Mouse (Mus musculus) forebrain, embryonic 10.5 days (tissue): Measurements from ENCODE around the gene Alox12b. TPM values are rescaled to one million over a fixed set of nuclear protein-coding genes. Genes with fewer than 3 reads are reported as not detected.

ENCODE experiments used
- DNase-seq: peaks from one replicate; pipeline ENCODE4 v3.0.0-alpha.2; 2017; ENCODE audit warnings: low spot score; ENCODE audit errors: extremely low spot score
- H3K27ac ChIP-seq: fragments of 300-500 bp; sonication (generic); 2 replicates; pipeline ENCODE4 v1.5.1; 2016; ENCODE audit warnings: mild to moderate bottlenecking
- H3K27me3 ChIP-seq: fragments of 300-500 bp; sonication (generic); 2 replicates; pipeline ENCODE4 v1.6.1; 2016; ENCODE audit warnings: mild to moderate bottlenecking; ENCODE audit not compliant: poor library complexity, severe bottlenecking
- H3K36me3 ChIP-seq: fragments of 300-500 bp; sonication (generic); replicated peaks from 2 replicates; pipeline ENCODE4 v1.6.1; 2016; ENCODE audit warnings: mild to moderate bottlenecking, moderate library complexity
- H3K4me1 ChIP-seq: fragments of 300-500 bp; sonication (generic); 2 replicates; pipeline ENCODE4 v1.6.1; 2016
- H3K4me3 ChIP-seq: fragments of 300-500 bp; sonication (generic); 2 replicates; pipeline ENCODE4 v1.5.1; 2016; ENCODE audit warnings: mild to moderate bottlenecking, moderate library complexity
- H3K9me3 ChIP-seq: fragments of 300-500 bp; sonication (generic); 2 replicates; pipeline ENCODE4 v1.6.1; 2016; ENCODE audit warnings: mild to moderate bottlenecking, moderate library complexity
- WGBS: fragments of 180-500 bp; shearing (Covaris S2); methylation state at CpG from one replicate; pipeline ENCODE4 v1.1.7; 2016; 5-methylcytosine and 5-hydroxymethylcytosine counted together
- polyA plus RNA-seq: library from polyadenylated mRNA; unstranded; fragments of >200 nt; fragmentation: Nextera tagmentation; extraction: Ambion mirVana; gene quantifications from 2 replicates; pipeline ENCODE4 v1.2.1, GENCODE M21; 2016

Alox12b gene
- polyA plus RNA-seq, 1 experiment from 2014 or later: 0.05 TPM

GRCm38 (mm10) chr11:69118765-69119164 lies 38.0 kb upstream of the Alox12b start:
- Histone ChIP-seq H3K4me1 (peaks cover 64% of the 10 kb centered on the region), H3K36me3 (no peaks in the 10 kb centered on the region), H3K27ac (peak overlapping the region; percentile 58), H3K27me3 (peaks cover 68% of the 10 kb centered on the region), H3K4me3 (peak overlapping the region; percentile 84), H3K9me3 (no peaks in the 10 kb centered on the region)
- peak; percentile 84 for DNase-seq
- under 1% methylated on average over 15 of the region's 15 CpGs for WGBS

GRCm38 (mm10) chr11:69119446-69120155 lies 37.2 kb upstream of the Alox12b start:
- 23% methylated on average over 14 of the region's 14 CpGs for WGBS
- Histone ChIP-seq H3K27me3 (peaks cover 60% of the 10 kb centered on the region), H3K36me3 (no peaks in the 10 kb centered on the region), H3K27ac (no peak overlapping the region; the same call in 1 of the 2 replicates), H3K4me1 (peaks cover 64% of the 10 kb centered on the region), H3K4me3 (peak overlapping the region; percentile 84), H3K9me3 (no peaks in the 10 kb centered on the region)
- DNase-seq: no peak

DNA sequence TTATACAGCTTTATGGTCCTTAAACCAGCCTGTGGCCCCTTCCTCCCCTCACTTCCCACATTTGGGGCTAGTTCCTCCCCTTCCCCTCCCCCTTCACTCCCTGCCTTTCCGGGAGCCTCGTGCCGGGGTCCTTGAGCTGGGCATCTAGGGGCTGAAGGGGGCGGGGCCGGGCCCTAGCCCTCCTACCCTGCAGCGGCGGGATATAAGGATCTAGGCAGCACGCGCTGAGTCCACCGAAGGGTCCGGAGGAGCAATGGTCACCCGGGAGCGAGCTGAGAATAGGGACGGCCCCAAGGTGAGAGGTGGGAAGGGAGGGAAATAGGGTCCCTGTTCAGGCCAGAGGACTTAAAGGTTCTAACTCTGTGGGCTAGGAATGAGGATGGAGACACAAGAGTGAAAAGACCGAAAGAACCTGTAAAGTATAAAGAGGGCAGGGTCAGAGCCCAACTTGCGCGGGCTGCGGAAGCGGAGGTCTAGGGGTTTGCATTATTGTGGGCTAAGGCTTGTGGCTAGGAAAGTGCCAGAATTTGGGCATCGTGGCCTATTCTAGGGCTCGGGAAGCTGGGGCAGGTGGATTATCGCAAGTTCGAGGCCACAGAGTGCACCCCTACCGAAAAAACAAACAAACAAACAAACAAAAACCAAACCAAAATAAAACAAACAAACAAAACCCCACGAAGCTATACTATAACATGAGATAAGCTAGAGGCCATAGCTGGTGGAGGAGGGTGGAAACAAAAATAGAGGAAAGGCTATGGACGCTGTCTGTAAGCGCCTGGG lies 36.4 kb upstream of the Alox12b start, which contains the start of gene Hes7:
Gene Hes7 (plus strand): TSS at position 184 of the 780 bp plus-strand sequence.
- no peaks in the 10 kb centered on the region for H3K9me3 ChIP-seq
- DNase-seq: peak; percentile 65
- peak within 1 kb of the TSS; percentile 84 for H3K4me3 ChIP-seq
- peaks cover 52% of the 10 kb centered on the region for H3K27me3 ChIP-seq
- H3K36me3 ChIP-seq: no peaks in the 10 kb centered on the region
- H3K4me1 ChIP-seq: peaks cover 65% of the 10 kb centered on the region
- WGBS: 2% methylated on average over 27 of the region's 27 CpGs
- peak within 1 kb of the TSS; percentile 35 for H3K27ac ChIP-seq

DNA sequence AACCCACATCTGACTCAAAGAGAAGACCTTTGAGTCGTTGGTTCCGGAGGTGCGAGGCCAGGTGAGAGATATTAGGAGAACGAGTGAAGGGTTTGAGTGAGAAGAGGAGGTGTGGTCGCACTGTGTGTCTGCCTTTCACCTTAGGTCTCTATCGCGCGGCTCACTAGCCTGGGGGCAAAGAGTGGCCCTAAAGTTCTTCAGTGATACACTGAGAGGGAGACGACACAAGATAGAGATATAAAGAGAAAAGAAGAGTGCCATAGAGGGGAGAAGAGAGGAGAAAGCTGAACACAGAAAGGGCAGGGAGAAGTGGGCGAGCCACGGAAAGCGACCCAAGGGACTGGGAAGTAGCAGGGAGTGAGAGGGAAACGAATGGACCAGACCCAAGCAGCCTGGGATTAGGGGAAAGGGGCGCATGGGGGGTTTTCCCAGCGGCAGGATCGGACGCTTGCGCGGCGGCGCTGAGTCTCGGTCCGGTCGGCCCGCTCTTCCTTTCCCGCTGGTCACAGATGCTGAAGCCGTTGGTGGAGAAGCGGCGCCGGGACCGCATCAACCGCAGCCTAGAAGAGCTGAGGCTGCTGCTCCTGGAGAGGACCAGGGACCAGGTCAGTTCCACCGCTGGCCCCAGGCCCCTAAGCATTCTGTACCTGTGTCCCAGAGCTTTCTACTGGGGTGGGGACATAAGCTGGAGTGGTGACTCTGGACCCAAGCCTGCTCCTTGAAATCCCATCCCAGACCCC lies 35.6 kb upstream of the Alox12b start:
- Histone ChIP-seq H3K4me3 (peak overlapping the region; percentile 84), H3K27me3 (peaks cover 47% of the 10 kb centered on the region), H3K9me3 (no peaks in the 10 kb centered on the region), H3K27ac (peak overlapping the region; percentile 31; the same call in 1 of the 2 replicates), H3K36me3 (no peaks in the 10 kb centered on the region), H3K4me1 (peaks cover 73% of the 10 kb centered on the region)
- peak; percentile 57 for DNase-seq
- WGBS: under 1% methylated on average over 33 of the region's 33 CpGs

GRCm38 (mm10) chr11:69121741-69122335 lies 35.0 kb upstream of the Alox12b start:
- peaks cover 47% of the 10 kb centered on the region for H3K27me3 ChIP-seq
- peaks cover 77% of the 10 kb centered on the region for H3K4me1 ChIP-seq
- WGBS: under 1% methylated on average over 32 of the region's 32 CpGs
- no peak for DNase-seq
- peak overlapping the region; percentile 84 for H3K4me3 ChIP-seq
- peak overlapping the region; percentile 82 for H3K27ac ChIP-seq
- H3K36me3 ChIP-seq: no peaks in the 10 kb centered on the region
- H3K9me3 ChIP-seq: no peaks in the 10 kb centered on the region

DNA sequence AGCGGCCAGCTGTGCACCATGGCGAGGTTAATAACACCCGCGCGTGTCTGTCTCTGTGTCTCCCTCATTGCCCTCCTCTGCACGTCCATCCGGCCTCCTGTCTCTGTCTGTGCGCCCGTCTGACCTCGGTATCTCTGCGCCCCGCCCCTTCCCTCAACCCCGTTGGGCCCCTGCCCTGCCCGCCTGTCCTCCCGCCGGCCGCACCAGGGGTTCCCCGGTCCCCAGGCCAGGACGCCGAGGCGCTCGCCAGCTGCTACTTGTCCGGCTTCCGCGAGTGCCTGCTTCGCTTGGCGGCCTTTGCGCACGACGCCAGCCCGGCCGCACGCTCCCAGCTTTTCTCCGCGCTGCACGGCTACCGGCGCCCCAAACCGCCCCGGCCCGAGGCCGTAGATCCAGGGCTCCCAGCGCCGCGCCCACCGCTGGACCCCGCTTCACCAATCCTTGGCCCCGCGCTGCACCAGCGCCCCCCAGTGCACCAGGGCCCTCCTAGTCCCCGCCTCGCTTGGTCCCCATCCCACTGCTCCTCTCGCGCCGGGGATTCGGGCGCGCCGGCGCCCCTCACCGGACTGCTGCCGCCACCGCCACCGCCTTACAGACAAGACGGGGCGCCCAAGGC lies 34.3 kb upstream of the Alox12b start, which contains the start of gene 9130213A22Rik:
Gene 9130213A22Rik (minus strand): TSS at position 254 of the 616 bp plus-strand sequence.
- H3K27ac ChIP-seq: peak within 1 kb of the TSS; percentile 82
- H3K9me3 ChIP-seq: no peaks in the 10 kb centered on the region
- peak within 1 kb of the TSS; percentile 84 for H3K4me3 ChIP-seq
- H3K27me3 ChIP-seq: peaks cover 47% of the 10 kb centered on the region
- peaks cover 71% of the 10 kb centered on the region for H3K4me1 ChIP-seq
- no peaks in the 10 kb centered on the region for H3K36me3 ChIP-seq
- peak; percentile 89 for DNase-seq
- under 1% methylated on average over 66 of the region's 66 CpGs for WGBS

- under 1% methylated on average over 29 of the region's 29 CpGs for WGBS
- H3K4me1 ChIP-seq: peaks cover 63% of the 10 kb centered on the region
- H3K36me3 ChIP-seq: no peaks in the 10 kb centered on the region
- DNase-seq: peak; percentile 94
- peak overlapping the region; percentile 84 for H3K4me3 ChIP-seq
- H3K9me3 ChIP-seq: no peaks in the 10 kb centered on the region
- peaks cover 54% of the 10 kb centered on the region for H3K27me3 ChIP-seq
- H3K27ac ChIP-seq: peak overlapping the region; percentile 82
Measured at GRCm38 (mm10) chr11:69123056-69123692, 33.6 kb upstream of the Alox12b start.

DNA sequence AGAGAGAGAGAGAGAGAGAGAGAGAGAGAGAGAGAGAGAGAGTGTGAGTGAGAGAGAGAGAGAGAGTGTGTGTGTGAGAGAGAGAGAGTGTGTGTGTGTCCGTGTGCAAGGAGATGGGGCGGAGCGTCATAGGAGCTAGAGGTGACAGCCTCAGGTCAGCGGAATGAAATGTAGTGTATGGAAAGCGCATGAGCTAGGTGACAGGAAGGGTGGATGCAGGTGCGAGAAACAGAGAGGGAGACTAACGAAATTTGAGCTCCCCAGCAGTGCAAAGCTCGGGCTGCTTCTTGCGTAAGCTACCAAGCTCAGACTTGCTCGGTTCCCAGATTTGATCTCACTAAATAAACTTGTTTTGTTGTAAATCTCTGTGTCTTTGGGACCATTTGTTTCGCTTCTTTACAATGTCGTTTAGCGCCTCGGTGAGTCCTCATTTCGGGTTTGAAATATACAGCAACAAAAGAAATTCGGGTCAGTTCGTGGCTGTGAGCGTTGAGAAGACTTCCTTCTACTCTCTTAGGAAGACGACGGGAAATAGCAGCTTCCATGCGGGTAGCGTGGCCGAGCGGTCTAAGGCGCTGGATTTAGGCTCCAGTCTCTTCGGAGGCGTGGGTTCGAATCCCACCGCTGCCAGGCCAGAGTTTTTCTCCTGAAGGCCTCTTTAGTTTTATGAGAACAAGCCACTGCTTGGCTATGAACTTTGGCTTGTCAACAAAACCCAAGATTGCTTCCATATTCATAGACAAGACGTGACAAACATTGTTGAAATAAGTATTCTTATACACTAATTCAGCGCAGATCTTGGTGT lies 32.9 kb upstream of the Alox12b start:
- Histone ChIP-seq H3K27me3 (peaks cover 58% of the 10 kb centered on the region), H3K4me1 (peaks cover 59% of the 10 kb centered on the region), H3K9me3 (no peaks in the 10 kb centered on the region), H3K27ac (peak overlapping the region; percentile 66), H3K36me3 (no peaks in the 10 kb centered on the region), H3K4me3 (peak overlapping the region; percentile 84)
- peak; percentile 95 for DNase-seq
- WGBS: under 1% methylated on average over 31 of the region's 31 CpGs

DNA sequence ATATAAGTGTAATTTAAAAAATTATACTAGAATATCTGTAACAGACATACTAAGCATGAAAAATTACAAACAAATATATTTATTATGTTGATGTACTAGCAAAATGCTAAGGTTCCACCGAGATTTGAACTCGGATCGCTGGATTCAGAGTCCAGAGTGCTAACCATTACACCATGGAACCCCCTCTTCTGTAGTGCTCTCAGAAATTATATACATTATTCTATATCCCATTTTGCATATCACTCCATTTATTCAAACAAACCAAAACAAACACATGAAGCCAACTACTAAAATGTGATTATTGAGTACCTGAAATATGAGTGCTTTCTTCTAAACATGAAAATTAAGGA lies 32.3 kb upstream of the Alox12b start:
- H3K36me3 ChIP-seq: no peaks in the 10 kb centered on the region
- peak; percentile 57 for DNase-seq
- H3K27me3 ChIP-seq: peaks cover 59% of the 10 kb centered on the region
- peaks cover 53% of the 10 kb centered on the region for H3K4me1 ChIP-seq
- H3K4me3 ChIP-seq: peak overlapping the region; percentile 84
- no peak overlapping the region for H3K27ac ChIP-seq
- 0% methylated on average over 3 of the region's 3 CpGs for WGBS
- no peaks in the 10 kb centered on the region for H3K9me3 ChIP-seq

DNA sequence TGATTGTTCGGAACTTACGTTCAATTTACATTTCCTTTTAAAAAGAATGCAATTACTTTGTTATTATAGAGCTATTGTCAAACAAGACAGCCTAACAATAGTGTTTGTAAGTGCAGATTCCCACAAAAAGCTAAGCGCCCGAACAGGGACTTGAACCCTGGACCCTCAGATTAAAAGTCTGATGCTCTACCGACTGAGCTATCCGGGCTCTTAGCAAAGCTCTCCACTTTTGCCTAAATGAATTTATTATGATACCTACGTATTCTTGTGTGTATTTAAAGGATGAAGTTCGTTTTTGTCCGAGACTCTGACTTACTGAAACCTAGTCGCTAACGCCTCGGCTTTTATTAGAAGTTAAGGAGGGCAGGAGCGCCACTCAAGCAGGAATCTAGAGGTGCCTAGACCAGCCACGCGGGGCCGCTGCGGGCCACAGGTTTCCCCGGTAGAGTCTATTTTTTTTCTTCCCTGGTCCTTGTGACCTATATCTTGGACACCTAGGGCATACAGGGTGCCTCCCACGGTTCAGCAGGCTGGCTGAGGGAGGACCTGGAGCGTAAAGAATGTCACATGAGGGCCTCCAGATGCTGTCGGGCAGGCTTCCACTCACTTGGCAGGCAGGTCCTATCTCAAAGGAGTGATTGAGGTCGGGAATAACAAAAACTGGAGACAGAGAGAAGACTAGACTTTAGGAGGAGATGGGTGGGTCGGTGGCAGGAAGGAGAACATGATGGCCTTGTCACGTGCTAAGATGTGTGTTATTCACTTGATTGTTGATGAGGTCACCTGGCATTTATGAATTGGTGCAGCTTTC lies 31.5 kb upstream of the Alox12b start:
- peak; percentile 80 for DNase-seq
- under 1% methylated on average over 24 of the region's 24 CpGs for WGBS
- Histone ChIP-seq H3K36me3 (no peaks in the 10 kb centered on the region), H3K4me3 (peak overlapping the region; percentile 84), H3K27ac (peak overlapping the region; percentile 64), H3K4me1 (peaks cover 45% of the 10 kb centered on the region), H3K27me3 (peaks cover 57% of the 10 kb centered on the region), H3K9me3 (no peaks in the 10 kb centered on the region)

DNA sequence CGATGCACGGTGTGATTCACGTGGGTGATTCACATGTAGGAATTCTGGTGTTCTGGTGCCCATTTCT lies 31.1 kb upstream of the Alox12b start, which contains the start of gene Aloxe3:
Gene Aloxe3 (plus strand): TSS at position 45 of the 67 bp plus-strand sequence.
- Histone ChIP-seq H3K27ac (peak within 1 kb of the TSS; percentile 64), H3K27me3 (peaks cover 53% of the 10 kb centered on the region)
- 1% methylated on average over 3 of the region's 3 CpGs for WGBS

More for the DNA sequence above, 31.1 kb upstream of the Alox12b start, which contains the start of gene Aloxe3:
- Histone ChIP-seq H3K36me3 (no peaks in the 10 kb centered on the region), H3K4me1 (peaks cover 41% of the 10 kb centered on the region), H3K4me3 (peak within 1 kb of the TSS; percentile 84), H3K9me3 (no peaks in the 10 kb centered on the region)
- DNase-seq: no peak
